Mouse (Mus musculus): ENCODE data around the gene March2.

GRCm38 (mm10) chr17:33644068-33644467 lies 74.4 kb downstream of the March2 start:
- TF ChIP-seq POLR2A (IDR thresholded peaks at IDR 0.05; ENCODE audit: borderline replicate concordance, control insufficient read depth, low read depth, low read length) (no peak), CTCF (IDR thresholded peaks at IDR 0.05; ENCODE audit: control insufficient read depth, insufficient read depth, low read length) (no peak)

Measured in bone marrow, adult 2 months (tissue).